Mouse (Mus musculus): Measurements from ENCODE around the gene Nfe2.
"Not testable (repeated sequence)": the region's sequence is repeated elsewhere in the genome, so short reads cannot be mapped to it uniquely, and the experiment has no call there.

Nfe2 gene

DNA sequence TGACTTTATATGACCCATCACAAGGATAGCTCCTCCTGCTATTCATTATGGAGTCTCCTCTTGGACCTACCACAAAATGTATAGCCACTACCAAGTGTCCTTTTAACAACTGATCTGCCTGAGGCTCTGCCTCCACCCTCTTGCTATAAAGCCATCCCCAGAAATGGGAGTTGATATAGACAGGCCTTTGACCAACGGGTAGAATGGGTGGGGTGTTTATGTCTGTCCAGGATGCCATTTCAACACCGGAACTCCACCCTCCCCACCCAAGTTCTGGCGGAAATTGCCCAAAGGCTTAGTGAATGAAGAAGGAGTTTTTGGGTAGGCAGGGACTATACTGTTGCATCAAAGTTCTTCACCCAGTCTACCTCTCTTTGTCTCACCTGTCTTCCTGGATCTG lies 5.5 kb downstream of the Nfe2 start:
- CTCF ChIA-PET: no interaction called here

DNA sequence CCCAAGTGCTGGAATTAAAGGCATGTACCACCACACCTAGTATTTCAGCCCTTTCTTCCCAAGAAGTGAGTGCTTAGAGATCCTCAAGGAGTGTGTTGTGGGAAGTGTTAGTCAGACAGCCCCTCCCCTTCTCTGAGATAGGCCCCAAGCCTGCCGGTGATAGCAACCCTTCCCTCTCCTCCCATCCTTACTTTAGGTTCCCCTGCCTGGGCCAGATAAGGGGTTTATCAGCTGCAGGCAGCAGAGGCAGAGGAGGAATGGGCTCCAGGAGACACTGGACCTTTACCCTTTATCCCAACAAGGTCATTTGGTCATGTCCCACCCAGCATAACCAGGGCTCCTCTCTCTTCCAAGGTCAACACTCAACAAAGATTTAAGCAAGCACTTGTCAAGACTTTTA lies 6.6 kb downstream of the Nfe2 start:
- CTCF ChIA-PET: interaction anchor here (1.0 kb wide), 1 partner anchor 86 kb away, joined by 3 read pairs; no protein-coding TSS in a partner anchor

DNA sequence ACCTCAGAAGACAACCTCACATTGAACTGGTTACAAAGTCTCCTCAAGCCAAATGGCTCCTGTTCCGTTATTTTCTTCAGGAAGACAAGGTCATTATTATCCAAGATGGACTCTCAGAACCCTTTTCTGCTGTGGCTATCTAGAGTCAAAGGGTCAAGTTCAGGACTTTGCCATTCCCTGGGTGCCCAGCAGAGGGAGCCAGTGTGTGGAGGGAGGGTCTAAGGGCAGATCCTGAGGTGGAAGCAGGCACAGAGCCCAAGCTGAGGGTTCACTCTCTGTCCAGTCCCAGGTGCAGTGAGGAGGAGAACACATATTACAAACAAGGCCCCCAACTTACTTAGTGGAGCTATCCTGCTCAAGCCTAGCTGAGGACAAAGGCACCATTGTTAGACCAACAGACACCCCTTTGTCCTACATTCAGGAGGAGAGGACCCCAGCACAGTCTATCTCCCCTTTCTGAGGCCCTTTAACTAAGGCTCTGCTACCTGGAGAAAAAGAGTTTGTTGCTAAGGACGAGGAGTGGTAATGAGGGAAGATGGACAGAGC lies 7.9 kb downstream of the Nfe2 start:
- CTCF ChIA-PET: interaction anchor here (0.5 to 1.0 kb wide), 2 partner anchors 35 to 57 kb away, joined by 3 read pairs; no protein-coding TSS in a partner anchor

DNA sequence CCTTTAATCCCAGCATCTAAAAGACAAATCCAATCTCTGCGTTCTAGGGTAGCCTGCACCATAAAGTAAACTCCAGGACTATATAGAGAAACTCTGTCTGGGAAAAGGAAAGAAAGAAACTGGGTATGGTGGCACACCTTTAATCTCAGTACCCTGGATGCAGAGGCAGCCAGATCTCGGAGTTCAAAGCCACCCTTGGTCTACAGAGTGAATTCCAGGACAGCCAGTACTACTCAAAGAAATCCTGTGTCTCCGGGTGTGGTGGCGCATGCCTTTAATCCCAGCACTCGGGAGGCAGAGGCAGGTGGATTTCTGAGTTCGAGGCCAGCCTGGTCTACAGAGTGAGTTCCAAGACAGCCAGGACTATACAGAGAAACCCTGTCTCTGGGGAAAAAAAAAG lies 8.7 kb downstream of the Nfe2 start:
- CTCF ChIA-PET: not testable (repeated sequence)

DNA sequence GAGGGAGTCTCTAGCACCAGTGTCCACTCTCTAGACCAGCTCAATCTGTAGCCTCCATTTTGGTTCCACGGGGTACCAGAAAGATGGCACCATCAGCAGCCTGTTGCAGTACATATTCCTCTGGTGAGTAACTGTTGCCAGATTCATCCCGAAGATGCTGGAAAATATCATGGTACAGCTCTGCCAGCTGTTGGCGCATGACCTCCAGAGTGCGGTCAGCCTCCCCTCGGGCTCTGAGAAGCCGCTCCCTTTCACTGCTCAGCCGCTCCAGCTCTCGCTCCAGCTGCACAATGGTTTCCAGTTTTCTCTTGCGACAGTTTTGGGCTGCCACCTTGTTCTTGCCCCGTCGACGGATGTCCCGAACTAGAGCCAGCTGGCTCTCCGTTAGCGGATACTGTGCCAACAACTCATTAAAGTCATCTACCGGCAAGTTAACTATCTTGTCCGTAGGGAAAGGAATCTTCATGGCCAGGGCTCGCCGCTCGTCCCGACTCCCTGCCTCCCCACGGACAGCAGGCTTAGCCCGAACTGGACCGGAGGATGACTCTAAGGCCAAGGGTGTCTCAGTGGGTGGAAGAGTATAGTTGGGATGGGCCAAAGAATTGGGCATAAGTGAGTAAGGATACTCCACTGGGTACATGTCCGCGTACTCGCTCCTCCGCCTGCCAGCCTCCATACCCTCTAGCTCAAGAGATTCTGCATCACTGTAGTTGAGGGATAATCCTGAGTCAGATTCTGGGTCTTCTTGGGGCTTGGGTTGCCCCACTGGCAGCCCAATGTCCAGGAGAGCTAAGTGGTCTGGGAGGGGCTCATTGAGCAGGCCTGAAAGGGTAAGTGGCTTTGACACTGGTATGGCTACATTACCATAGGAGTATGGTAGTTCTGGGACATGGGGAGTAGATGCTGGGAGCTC lies 9.5 kb downstream of the Nfe2 start:
- CTCF ChIA-PET: interaction anchor here (0.7 to 1.0 kb wide), 2 partner anchors 7 to 32 kb away, joined by 3 to 5 read pairs; no protein-coding TSS in a partner anchor

DNA sequence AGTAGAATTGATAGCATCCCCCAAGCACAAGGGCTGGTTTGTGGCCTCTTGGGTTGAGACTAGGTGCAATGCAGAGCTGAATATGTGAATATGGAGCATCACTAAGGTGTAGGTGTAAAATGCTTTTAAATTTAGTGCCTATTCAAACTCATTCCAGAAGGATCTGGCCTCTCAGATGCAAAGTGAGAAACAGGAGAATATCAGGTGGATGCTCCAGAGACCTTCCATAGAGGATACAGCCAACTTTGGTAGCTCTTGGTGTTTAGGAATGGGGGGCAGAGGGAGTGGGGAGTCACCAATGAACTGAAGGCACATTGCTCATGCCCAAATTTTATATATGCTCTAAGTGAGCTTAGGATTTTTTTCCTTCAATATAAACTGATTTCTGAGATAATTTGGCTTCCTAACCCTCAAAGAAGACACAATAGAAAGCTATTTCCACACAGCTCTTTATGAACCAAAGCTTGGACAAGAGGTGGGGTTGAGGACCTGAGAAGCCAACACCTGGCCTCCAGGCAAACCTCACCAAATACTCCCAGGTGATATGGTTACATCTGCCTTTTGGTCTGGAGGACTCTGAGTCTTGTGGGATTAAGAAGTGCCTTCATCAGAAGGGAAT lies 10.3 kb downstream of the Nfe2 start:
- CTCF ChIA-PET: interaction anchor here (1.0 kb wide), 1 partner anchor 33 kb away, joined by 5 read pairs; no protein-coding TSS in a partner anchor

DNA sequence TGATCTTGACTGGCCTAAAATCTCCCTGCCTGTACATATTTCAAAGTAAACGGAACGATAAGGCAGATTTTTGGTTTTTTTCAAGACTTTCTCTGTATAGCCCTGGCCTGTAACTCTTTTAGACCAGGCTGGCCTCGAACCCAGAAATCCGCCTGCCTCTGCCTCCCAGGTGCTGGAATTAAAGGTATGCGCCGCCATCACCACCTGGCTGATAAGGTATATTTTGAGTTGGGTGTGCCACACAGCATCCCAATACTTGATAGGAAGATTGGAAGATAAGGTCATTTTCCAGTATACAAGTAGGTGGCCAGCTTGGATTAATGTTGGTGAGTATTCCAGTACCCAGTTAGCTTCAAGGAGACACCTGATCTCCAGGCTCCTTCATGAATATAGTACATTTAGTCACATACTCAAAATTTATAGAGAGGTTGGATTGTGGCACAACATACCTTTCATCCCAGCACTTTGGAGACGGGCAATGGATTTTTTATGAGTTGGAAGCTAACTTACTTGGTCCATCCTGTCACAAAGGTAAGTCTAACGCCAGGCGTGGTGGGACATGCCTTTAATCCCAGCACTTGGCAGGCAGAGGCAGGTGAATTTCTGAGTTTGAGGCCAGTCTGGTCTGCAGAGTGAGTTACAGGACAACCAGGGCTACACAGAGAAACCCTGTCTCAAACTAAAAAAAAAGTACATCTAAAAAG lies 11.0 kb downstream of the Nfe2 start:
- CTCF ChIA-PET: interaction anchor here (1.0 kb wide), 1 partner anchor 33 kb away, joined by 5 read pairs; no protein-coding TSS in a partner anchor

DNA sequence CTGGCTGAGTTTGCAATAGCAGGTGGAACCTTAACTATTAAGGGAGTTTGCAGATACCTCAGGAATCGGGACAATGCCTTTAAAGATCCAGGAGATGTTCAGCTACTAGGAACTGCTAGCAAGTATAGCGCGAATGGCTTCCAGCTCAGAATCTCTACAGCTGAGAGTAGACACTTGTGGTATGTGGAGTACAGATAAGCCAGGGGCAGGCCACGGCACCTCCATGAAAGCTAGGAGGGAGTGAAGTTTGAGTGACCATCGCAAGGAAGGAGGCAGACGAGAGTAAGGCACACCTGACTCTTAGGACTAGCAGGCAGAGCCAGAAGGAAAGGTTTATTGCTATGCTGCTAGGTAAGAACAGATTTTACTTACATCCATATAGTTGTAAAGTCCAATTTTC lies 12.6 kb downstream of the Nfe2 start:
- CTCF ChIA-PET: no interaction called here

DNA sequence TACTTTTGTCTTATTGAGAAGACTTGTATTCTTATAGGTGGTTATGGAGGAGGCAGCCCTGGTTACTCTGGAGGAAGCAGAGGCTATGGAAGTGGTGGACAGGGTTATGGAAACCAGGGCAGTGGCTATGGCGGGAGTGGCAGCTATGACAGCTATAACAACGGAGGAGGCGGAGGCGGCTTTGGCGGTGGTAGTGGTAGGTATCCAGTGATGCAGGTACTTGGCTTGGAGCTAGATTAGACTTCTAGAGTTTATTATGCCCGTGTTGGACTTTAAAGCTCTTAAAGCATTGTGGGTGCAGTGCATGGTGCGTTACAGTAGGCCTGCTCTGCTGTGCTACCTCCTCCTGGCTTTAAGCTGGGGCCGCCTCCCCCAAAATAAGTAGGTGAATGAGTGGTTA lies 15.3 kb downstream of the Nfe2 start:
- CTCF ChIA-PET: interaction anchor here (0.5 to 1.1 kb wide), 4 partner anchors 11 to 775 kb away, joined by 3 to 6 read pairs (median 3); no protein-coding TSS in a partner anchor

DNA sequence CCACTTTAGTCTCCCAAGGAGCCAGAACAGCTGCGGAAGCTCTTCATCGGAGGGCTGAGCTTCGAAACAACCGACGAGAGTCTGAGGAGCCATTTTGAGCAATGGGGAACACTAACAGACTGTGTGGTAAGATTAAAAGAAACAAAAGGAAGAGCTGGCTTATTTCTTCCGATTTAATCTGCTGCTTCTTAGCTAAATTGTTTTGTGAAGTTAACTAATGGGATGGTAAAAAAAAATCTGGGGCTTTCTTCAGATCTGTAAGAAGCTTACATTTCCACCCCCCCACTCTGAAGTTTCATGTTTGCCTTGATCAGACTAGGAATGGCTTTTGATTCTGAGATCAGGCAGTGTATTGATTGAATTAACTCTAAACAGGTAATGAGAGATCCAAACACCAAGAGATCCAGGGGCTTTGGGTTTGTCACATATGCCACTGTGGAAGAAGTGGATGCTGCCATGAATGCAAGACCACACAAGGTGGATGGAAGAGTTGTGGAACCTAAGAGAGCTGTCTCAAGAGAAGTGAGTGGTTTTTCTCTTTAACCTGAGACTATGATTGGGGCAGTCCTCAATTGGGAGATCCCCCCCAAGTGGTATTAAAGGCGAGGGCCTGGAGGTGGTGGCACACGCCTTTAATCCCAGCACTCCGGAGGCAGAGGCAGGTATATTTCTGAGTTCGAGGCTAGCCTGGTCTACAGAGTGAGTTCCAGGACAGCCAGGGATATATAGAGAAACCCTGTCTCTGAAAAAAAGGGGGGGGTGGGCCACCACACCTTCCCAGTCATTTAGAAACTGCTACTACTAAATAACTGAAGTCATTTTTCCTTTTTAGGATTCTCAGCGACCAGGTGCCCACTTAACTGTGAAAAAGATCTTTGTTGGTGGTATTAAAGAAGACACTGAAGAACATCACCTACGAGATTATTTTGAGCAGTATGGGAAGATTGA lies 16.9 kb downstream of the Nfe2 start:
- CTCF ChIA-PET: interaction anchor here (0.7 to 0.8 kb wide), 2 partner anchors 8 to 64 kb away, joined by 3 read pairs; no protein-coding TSS in a partner anchor

DNA sequence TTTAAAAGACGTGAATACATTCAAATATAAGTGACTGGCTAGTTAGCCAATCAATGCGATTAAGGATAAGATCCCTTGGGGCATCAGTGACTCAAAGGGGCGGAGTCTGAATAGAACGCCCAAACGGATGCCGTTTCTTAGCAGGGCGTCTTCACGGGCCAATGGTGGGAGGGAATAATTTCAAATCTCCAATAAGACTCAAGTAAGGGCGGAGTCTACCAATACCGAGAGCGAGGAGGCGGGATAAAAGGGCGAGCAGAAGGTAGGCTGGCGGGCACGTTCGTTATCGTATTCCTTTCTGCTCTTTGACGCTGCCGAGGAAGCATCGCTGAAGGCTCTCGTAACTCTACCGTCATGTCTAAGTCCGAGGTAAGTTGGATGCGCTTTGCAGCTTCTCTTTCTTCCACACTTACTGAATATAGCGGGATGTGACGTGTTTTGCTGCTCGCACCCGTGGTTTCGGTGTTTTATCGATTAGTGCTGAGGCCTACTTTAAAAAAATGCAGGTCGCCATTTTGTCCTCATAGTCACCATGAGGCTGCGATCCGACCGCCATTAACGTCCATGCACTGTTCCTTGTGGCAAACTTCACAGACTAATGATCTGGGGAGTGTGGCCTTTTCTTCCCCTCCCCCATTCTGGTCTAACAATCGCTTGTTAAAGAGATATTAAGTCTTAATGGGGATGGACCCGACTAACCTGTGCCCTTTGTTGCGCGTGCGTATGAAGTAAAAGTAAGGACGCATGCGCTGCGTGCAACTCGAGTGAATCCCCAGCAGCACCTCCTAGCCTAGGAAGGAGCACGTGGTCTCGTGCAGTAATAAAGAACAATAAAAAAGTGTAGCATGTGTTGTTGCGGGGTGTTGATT lies 17.8 kb downstream of the Nfe2 start, which contains the start of gene Hnrnpa1:
Hnrnpa1 (plus strand) TSS at position 273 of the 869 bp plus-strand sequence.
- CTCF ChIA-PET: interaction anchor here (0.6 to 0.7 kb wide), 3 partner anchors 64 to 836 kb away, joined by 3 read pairs; no protein-coding TSS in a partner anchor

DNA sequence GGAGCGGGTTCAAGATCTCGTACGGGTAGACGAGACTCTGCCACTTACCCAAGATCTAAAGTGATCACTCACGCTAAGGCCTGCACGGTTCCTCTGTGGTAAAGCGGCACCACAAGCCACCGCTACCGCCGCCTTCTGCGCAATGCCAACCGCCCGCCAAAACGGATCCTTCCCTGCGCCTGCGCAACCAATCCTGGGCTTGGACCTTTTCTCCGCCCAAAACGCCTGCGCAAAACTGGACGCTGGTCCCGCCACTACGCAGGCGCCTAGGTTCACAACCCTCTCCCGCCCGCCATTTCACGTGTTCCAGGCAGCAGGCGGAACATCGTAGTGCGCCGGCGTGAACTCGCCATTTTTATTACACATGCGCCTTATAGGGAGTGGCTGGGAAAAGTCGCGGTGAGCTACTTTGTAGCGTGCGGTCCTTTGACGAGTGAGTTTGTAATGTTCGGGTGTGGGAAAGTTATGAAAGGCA lies 18.5 kb downstream of the Nfe2 start, which contains the start of gene Cbx5:
Cbx5 (minus strand) TSS at position 132 of the 475 bp plus-strand sequence.
- CTCF ChIA-PET: interaction anchor here (0.6 to 0.7 kb wide), 2 partner anchors 65 to 835 kb away, joined by 3 read pairs; no protein-coding TSS in a partner anchor

DNA sequence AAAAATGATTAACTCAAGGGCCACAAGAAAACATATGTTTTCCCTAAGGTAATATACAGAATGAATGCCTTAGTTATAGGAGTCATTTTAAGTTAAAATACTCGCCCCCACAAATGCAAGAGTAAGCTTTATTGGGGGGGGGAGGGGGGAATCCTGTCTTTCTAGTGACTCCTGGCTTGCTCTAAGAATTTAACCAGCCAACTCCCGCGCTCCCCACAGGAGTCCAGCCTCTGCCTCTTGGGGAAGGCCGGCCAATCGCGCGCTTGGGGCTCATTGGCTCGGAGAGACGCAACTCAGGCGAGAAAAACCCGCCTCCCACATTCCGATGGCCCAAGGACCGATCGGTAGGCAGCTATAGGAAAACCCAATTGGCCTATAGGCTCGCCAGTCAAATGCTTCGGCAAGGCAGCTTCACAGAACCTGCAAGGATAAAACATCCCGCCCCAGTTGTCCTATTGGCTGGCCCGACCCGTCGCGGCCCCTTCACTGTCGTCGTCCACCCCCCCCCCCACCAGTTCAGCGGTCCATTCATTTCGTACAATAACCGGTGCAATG lies 19.0 kb downstream of the Nfe2 start:
- CTCF ChIA-PET: no interaction called here

DNA sequence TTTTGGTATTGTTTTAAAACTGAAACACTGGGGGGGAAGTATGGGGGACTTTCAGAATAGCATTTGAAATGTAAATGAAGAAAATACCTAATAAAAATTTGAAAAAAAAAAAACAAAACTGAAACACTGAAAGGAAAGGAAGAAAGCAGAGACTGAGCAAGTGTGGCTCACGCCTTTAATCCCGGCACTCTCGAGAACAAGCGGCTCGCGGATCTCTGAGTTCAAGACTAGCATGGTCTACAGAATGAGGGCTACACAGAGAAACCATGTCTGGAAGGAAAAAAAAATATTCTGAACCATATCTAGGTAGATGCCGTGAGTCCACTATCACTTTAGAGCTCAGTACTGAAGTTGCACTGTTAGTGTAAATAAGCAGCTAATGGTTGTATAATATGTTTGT lies 20.9 kb downstream of the Nfe2 start:
- CTCF ChIA-PET: interaction anchor here (0.6 kb wide), 1 partner anchor 54 kb away, joined by 16 read pairs; no protein-coding TSS in a partner anchor

DNA sequence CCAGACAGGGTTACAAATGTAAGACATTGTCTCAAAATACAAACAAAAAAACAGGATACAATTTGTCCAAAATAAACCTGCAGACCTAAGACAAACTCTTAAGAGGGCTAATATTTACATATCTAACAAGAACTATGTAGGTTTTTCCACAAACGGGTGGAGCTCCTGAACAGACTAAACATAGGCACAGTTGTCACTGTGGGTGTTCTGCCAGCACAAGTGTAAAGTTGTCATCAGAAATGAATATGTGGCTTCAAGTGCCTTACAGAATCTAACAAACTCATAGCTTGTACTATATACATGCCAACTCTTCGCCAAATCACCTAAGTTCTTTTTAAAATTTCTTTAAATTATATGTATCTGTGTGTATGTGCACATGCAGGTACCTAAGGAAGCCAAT lies 25.1 kb downstream of the Nfe2 start:
- CTCF ChIA-PET: no interaction called here

DNA sequence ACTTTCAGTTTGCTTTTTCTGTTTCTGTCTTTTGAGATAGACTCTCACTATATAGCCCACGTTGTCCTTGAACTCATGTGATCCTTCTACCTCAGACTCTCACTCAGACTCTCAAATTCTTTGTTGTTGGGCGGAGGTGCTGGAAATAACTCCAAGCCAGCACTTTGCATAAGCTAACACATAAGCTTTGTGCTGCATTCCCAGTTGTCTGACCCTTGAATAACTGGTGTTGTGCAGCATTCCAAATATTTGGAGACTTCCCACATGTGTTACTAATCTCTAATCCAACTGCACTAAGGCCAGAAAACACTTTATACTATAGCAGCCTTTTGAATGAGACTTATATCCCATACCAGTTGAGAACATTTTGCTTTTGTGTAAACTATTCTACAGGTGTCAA lies 29.3 kb downstream of the Nfe2 start:
- CTCF ChIA-PET: no interaction called here

DNA sequence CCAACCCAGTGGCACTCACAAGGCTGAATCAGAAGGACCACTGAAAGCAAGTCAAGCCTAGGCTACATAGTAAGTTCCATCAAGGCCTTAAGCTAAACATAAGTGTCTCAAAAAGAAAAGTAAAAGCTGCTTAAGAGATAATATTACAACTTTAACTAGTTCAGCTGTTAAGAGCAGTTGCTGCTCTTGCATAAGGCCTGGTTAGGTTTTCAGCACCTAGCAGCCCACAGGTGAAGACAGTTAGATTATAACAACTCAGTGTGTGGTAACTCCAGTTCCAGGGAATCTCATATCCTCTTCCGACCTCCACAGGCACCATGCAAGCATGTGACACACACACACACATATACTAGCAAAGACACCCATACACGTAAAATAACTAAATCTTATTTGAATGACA lies 30.6 kb downstream of the Nfe2 start:
- CTCF ChIA-PET: interaction anchor here (0.7 kb wide), 1 partner anchor 107 kb away, joined by 3 read pairs; no protein-coding TSS in a partner anchor

DNA sequence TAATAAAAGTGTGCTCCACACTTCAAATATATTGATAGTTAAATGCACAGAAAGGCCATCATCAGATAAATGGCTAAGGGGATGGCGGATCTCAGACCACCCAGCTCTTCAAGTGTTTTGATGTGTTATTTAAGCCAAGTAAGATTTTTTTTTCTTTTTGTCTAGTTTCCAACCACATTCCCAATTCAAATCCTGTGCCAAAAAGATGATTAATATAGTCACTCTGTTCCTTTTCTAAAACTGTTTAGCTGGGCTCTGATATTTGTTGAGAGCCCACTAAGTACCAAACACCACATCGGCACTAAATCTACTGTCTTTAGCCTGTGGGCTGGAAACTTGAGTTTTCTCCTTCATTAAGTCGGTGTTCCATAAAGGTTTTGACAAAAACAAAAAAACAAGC lies 31.2 kb downstream of the Nfe2 start:
- CTCF ChIA-PET: interaction anchor here (0.7 kb wide), 1 partner anchor 107 kb away, joined by 3 read pairs; no protein-coding TSS in a partner anchor
